Mouse (Mus musculus) neural tube, embryonic 13.5 days (tissue): ENCODE results near the gene Tmem161a. TPM values are rescaled to one million over a fixed set of nuclear protein-coding genes. Genes with fewer than 3 reads are reported as not detected.
A peak's percentile ranks its signal among the peaks of the same experiment; 100 is the strongest.

Source experiments
- ATAC-seq: fragments of 200-750 bp; cut with Nextera tagmentation; 2 replicates; pipeline ENCODE4 v1.8.0; 2017; ENCODE audit warnings: low read depth, mild to moderate bottlenecking, moderate TSS enrichment, moderate library complexity
- H3K27ac ChIP-seq: fragments of 300-500 bp; sonication (generic); replicated peaks from 2 replicates; pipeline ENCODE4 v1.5.1; 2015; ENCODE audit warnings: moderate library complexity, mild to moderate bottlenecking, inconsistent platforms
- H3K27me3 ChIP-seq: fragments of 300-500 bp; sonication (generic); 2 replicates; pipeline ENCODE4 v1.6.1; 2015; ENCODE audit warnings: mild to moderate bottlenecking, inconsistent platforms
- H3K36me3 ChIP-seq: fragments of 300-500 bp; sonication (generic); 2 replicates; pipeline ENCODE4 v1.6.1; 2015; ENCODE audit warnings: mild to moderate bottlenecking, inconsistent platforms
- H3K4me1 ChIP-seq: fragments of 300-500 bp; sonication (generic); replicated peaks from 2 replicates; pipeline ENCODE4 v1.6.1; 2015; ENCODE audit warnings: inconsistent platforms
- H3K4me2 ChIP-seq: fragments of 300-500 bp; sonication (generic); 2 replicates; pipeline ENCODE4 v1.6.1; 2015; ENCODE audit warnings: inconsistent platforms, mild to moderate bottlenecking, moderate library complexity
- H3K4me3 ChIP-seq: fragments of 300-500 bp; sonication (generic); 2 replicates; pipeline ENCODE4 v1.5.1; 2015; ENCODE audit warnings: mild to moderate bottlenecking, inconsistent platforms
- H3K9ac ChIP-seq: fragments of 300-500 bp; sonication (generic); 2 replicates; pipeline ENCODE4 v1.6.1; 2015; ENCODE audit warnings: moderate library complexity, mild to moderate bottlenecking, inconsistent platforms
- H3K9me3 ChIP-seq: fragments of 300-500 bp; sonication (generic); 2 replicates; pipeline ENCODE4 v1.6.1; 2016; ENCODE audit warnings: inconsistent platforms
- WGBS: fragments of 180-500 bp; shearing (Covaris S2); methylation state at CpG from one replicate; pipeline ENCODE4 v1.1.7; 2015; 5-methylcytosine and 5-hydroxymethylcytosine counted together
- polyA plus RNA-seq: library from polyadenylated mRNA; unstranded; fragments of >200 nt; fragmentation: Nextera tagmentation; extraction: Ambion mirVana; gene quantifications from 2 replicates; pipeline ENCODE4 v1.2.1, GENCODE M21; 2015

Tmem161a gene
- polyA plus RNA-seq, 1 experiment from 2014 or later = 46.6 TPM

DNA sequence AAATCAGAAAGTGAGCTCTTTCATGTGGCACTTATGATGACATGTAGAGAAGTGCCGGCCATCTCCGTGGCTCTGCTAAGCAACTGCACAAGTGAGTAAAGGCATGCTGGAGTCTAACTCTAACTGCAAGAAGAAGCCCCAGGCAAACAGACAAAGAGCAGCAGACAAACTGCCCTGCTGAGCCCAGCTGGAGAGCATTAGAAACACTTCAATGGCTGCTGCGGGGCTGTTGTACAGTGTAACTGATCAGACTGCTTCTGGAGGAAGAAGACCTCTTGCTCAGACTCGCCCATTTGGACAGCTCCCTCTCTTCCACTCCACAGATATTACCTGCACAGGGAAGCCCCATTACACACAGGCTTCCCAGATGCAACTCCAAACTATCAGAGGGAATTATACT lies 55.8 kb downstream of the Tmem161a start:
- Histone ChIP-seq H3K4me2 (no peak overlapping the region), H3K36me3 (peaks cover 74% of the 10 kb centered on the region), H3K9me3 (no peaks in the 10 kb centered on the region), H3K9ac (no peak overlapping the region), H3K27ac (no peak overlapping the region), H3K27me3 (no peaks in the 10 kb centered on the region), H3K4me1 (peaks cover 10% of the 10 kb centered on the region), H3K4me3 (no peak overlapping the region)
- peak; percentile 45; the same call in 1 of the 2 replicates for ATAC-seq
- 17% methylated on average over 4 of the region's 4 CpGs for WGBS

DNA sequence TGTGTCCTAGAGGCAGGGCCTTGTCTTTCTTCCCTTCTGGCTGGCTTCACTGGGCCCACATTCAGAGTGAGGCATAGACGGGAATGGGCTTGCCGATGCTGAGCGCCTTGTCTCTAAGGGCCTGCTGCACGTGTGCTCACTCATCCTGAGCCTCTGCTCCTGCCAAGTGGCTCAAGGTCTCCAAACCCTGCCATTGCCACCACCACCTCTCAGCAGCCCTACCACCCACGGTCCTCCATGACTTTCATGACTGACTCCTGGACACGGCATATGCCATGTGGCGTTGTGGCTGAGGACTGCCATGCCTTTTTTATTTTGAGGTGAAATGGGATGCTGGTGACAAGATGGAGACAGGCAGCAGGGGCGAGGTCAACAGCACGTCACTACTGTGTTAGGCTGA lies 58.7 kb downstream of the Tmem161a start:
- no peak for ATAC-seq
- Histone ChIP-seq H3K4me1 (peaks cover 27% of the 10 kb centered on the region), H3K36me3 (peaks cover 46% of the 10 kb centered on the region), H3K4me2 (no peak overlapping the region), H3K4me3 (no peak overlapping the region), H3K27me3 (no peaks in the 10 kb centered on the region), H3K9ac (no peak overlapping the region), H3K27ac (no peak overlapping the region), H3K9me3 (no peaks in the 10 kb centered on the region)
- WGBS = 96% methylated on average over 9 of the region's 9 CpGs

Other genes starting within 250 kb of the Tmem161a start
- gene Gatad2a, start 176.0 kb upstream of the Tmem161a start, polyA plus RNA-seq = 30.6 and 31.8 TPM in 2 replicates
- 68.1 and 68.7 TPM in 2 replicates for gene Mau2, start 129.6 kb upstream of the Tmem161a start, polyA plus RNA-seq
- 57.7 and 59.2 TPM in 2 replicates for gene Sugp1, start 129.5 kb upstream of the Tmem161a start, polyA plus RNA-seq
- gene Tm6sf2, start 99.4 kb upstream of the Tmem161a start, polyA plus RNA-seq = 1.3 and 1.7 TPM in 2 replicates
- 0.35 and 0.51 TPM in 2 replicates for gene Hapln4, start 88.9 kb upstream of the Tmem161a start, polyA plus RNA-seq
- 131 and 136 TPM in 2 replicates for gene Ncan, start 51.5 kb upstream of the Tmem161a start, polyA plus RNA-seq
- gene Nr2c2ap, start 41.0 kb upstream of the Tmem161a start, polyA plus RNA-seq = 34.8 and 40.6 TPM in 2 replicates
- 11.9 and 12.6 TPM in 2 replicates for gene Rfxank, start 33.2 kb upstream of the Tmem161a start, polyA plus RNA-seq
- gene Borcs8, start 32.9 kb upstream of the Tmem161a start, polyA plus RNA-seq = 54.5 and 56.0 TPM in 2 replicates
- gene Mef2b, start 32.6 kb upstream of the Tmem161a start, polyA plus RNA-seq = 0.52 and 0.53 TPM in 2 replicates
- gene Slc25a42, start 39.9 kb downstream of the Tmem161a start, polyA plus RNA-seq = 5.5 and 6.4 TPM in 2 replicates
- gene Sugp2, start 61.9 kb downstream of the Tmem161a start, polyA plus RNA-seq = 64.8 and 72.5 TPM in 2 replicates
- 81.9 and 85.7 TPM in 2 replicates for gene Armc6, start 62.1 kb downstream of the Tmem161a start, polyA plus RNA-seq
- gene Homer3, start 110.5 kb downstream of the Tmem161a start, polyA plus RNA-seq = 49.6 and 52.1 TPM in 2 replicates
- 41.9 and 51.9 TPM in 2 replicates for gene Ddx49, start 130.1 kb downstream of the Tmem161a start, polyA plus RNA-seq
- 271 and 278 TPM in 2 replicates for gene Cope, start 130.2 kb downstream of the Tmem161a start, polyA plus RNA-seq
- 23.3 and 26.2 TPM in 2 replicates for gene Cers1, start 143.4 kb downstream of the Tmem161a start, polyA plus RNA-seq
- gene Gdf1, start 157.5 kb downstream of the Tmem161a start, polyA plus RNA-seq = 2.4 and 3.3 TPM in 2 replicates
- 16.3 and 17.3 TPM in 2 replicates for gene Upf1, start 180.9 kb downstream of the Tmem161a start, polyA plus RNA-seq
- 0.55 and 1.8 TPM in 2 replicates for gene Comp, start 201.2 kb downstream of the Tmem161a start, polyA plus RNA-seq